Mouse (Mus musculus) small intestine, adult 2 months (tissue): ENCODE measurements around the gene Tmem102.

Experiments
- CTCF ChIP-seq: fragments of 200-500 bp; IDR thresholded peaks from 2 replicates; pipeline ENCODE4 v1.5.1; 2012; ENCODE audit warnings: low read depth, mild to moderate bottlenecking, control low read depth, inconsistent platforms, low read length, moderate library complexity, mixed read lengths; ENCODE audit not compliant: insufficient replicate concordance, insufficient read length; ENCODE audit errors: extremely low read depth
- POLR2A ChIP-seq: fragments of 200-500 bp; IDR thresholded peaks from 2 replicates; pipeline ENCODE4 v1.6.1; 2012; ENCODE audit warnings: low read depth, mild to moderate bottlenecking, control low read depth, inconsistent platforms, low read length, moderate library complexity

DNA sequence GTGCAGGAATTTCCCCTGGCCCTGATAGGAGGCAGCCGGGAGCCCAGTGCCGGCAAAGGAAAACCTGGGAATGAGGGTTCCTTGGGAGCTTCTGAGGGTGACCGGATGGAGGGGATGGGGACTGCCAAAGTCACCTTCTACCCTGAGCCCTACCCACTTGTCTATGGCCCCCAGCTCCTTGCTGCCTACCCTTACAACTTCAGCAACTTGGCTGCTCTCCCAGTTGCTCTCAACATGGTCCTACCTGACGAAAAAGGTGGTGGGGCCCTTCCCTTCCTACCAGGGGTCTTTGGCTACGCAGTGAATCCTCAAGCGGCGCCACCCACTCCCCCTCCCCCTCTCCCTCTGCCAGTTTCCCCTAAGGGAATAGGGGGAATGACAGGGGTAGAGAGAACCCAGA, 26.4 kb downstream of the Tmem102 start:
- TF ChIP-seq CTCF (no peak), POLR2A (no peak)
